Mouse (Mus musculus): ENCODE measurements around the gene Crb3.
"Not testable (repeated sequence)": the region's sequence is repeated elsewhere in the genome, so short reads cannot be mapped to it uniquely, and the experiment has no call there.

The Crb3 gene

GRCm38 (mm10) chr17:57058891-57059485 is at the start of gene Crb3:
Gene Crb3 (plus strand): TSS chr17:57059105.
- DNase-seq (ENCODE audit: low spot score): no peak

DNA sequence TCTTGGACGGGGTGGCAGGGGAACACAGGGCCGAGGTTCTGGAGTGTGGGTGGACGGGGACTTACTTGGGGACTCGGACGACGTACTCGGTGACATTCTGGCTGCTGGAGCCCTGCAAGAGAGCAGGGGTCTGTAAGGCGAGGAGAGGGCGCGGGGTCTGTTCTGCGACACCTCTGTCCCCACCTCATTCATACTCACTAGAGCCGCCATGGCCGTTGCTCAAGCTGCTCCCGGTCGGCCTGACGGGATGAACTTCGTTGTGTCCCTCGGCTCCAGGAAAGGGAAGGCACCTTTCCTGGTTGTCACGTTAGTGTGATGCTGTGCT is 48.0 kb upstream of the Crb3 start:
- no peak for DNase-seq (ENCODE audit: low spot score)

DNA sequence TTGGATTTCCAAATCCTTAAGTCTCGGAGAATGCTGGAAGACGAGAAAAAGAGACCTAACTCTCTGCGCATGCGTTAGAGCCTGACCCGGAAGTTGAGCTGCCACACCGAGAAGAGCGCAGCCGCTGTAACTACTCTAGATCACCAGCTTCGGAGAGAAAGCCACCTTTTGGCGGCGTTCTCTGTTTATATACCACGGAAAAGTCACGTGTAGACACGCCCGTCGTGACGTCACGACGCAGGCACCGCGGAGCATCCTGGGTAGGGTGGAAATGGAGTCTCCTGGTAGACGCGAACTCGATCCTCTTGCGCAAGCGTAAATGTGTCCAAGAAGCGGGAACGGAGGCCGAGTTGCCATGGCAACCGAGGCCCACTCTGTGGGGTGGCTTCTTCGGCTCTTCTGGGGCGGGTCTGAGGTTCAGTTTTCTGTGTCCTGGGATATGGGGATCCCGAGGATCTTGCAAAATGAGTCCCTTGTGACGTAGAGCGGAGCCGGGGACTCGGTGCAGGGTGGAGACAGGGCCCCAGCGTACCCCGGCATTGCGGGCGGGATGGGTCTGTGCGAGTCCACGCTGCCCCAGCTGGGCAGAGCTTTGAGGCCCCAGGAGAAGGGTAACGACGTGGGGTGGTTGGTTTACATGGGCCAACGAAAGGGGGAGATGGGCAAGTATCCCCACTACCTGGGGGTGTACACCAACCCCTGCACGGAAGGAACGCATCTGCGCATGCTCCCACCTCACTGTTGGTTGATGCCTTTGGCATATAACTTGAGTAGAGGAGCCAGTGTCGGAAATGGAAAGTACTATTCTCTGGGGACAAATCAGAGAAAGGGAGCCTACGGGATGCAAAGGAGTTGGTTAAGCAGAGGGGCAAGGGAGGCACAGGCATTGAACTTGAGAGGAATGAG is 47.4 kb upstream of the Crb3 start, which contains the start of the genes Gtf2f1 and Gm17949:
Gene Gtf2f1 (minus strand): TSS at position 53 of the 906 bp plus-strand sequence.
Gene Gm17949 (plus strand): TSS at position 234 of the 906 bp plus-strand sequence.
- DNase-seq (ENCODE audit: low spot score): peak; percentile 100

DNA sequence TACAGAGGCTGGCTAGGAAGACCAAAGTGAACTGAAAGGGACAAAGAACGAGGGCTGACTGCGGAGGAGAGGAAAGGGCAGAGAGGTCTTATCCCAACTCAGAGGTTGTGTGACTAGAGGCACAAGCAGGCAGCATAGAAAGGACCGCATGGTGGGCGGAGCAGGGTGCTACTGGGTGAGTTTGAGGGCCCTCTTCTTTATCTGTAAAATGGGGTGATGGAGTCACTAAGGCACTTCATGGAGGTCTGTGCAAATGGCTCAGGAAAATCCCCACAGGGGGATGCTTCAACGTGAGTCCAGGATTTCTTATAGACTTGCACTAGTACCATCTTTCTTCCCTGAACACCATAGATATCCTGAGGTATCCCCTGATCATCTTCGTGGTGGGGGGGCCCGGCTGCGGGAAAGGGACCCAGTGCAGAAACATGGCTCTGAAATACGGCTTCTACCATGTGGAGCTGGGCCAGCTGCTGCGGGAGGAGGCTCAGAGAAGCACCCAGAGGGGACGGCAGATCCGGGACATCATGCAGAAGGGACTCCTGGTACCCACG is 46.6 kb upstream of the Crb3 start:
- DNase-seq (ENCODE audit: low spot score): no peak

DNA sequence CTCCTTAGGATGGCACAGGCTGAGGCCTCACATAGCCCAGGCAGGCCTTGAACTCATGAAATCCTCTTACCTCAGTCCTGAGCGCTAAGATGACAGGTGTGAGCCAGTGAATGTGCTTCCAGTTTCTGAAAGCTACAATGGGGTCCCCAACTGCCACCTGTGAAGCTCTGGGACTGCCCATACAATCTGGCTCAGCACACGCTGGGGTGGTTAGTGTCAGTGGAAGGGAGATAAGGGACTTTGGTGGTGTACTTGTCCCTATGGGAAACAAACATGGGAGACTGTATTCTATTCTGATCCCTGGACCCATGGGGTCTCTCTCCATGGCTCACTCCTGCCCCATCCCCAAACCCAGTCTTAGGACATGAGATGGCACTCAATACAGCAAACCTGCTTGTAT is 39.2 kb upstream of the Crb3 start:
- no peak for DNase-seq (ENCODE audit: low spot score)

DNA sequence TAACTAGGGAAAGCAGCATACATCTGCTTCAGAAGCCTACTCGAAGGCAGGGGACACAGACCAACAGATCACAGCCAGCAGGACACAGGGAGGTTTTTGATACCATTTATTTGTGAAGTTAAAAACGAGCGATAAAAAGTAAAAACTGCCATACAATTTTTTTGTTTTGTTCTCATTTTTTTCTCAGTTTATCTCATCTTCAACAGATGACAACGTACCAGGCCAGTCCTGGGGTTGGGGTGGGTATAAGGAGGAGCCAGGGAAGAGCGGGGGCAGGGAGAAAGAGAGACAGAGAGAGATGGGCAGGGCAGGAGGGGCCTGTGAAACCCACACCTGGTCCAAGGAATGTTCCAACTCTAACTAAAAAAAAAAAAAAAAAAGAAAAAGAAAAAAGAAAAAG is 37.9 kb upstream of the Crb3 start:
- DNase-seq (ENCODE audit: low spot score): no peak

- DNase-seq (ENCODE audit: low spot score): no peak
These were observed 31.4 kb upstream of the Crb3 start for GRCm38 (mm10) chr17:57027471-57027870.

DNA sequence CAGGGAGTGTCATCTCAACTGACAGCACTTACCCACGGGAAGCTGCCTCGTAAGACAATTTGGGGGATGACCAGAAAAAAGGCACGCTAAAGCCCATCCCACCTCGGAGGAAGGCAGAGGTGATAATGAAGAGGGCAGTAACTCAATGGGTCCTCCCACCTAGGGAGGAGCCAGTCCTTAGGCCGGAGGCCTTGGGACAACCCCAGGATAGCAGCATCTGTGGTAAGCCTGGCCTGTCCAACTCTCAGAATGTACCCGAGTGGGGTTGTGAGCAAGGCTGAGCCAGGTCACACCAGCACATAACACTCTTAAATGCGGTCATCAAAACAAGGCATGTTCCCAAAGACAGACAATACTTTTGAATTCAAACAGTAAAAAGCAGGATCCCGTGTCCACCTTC is 29.2 kb upstream of the Crb3 start:
- DNase-seq (ENCODE audit: low spot score): peak; percentile 20

- DNase-seq (ENCODE audit: low spot score): peak; percentile 58
These were observed 27.8 kb upstream of the Crb3 start, which contains the start of gene Khsrp for GRCm38 (mm10) chr17:57030931-57031660. Gene Khsrp (minus strand): TSS chr17:57031522.

- peak; percentile 100 for DNase-seq (ENCODE audit: low spot score)
These were observed 27.1 kb upstream of the Crb3 start for GRCm38 (mm10) chr17:57031661-57032420.

- DNase-seq (ENCODE audit: low spot score): no peak
These were observed 26.1 kb upstream of the Crb3 start for GRCm38 (mm10) chr17:57032854-57033253.

- no peak for DNase-seq (ENCODE audit: low spot score)
These were observed 19.9 kb upstream of the Crb3 start for GRCm38 (mm10) chr17:57038978-57039377.

DNA sequence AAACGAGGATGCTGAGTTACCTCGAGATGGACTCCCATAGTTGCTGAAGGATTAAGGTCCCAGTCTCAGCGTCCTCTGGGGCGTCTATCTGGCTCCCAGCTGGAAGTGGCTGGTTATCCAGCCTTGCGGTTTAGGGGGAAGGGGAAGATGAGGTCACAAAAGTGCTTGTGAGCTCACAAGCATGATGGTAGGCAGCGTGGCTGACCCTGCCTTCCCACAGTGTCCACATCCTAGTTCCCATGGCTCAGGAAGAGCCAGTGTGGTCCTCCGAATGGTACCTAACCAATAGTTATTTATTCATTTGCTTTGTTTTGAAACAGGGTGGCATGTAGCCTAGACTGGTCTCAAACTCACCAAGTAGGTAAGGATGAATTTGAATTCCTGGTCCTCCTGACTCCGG is 17.4 kb upstream of the Crb3 start, which contains the start of gene Slc25a41:
Gene Slc25a41 (minus strand): TSS at position 101 of the 400 bp plus-strand sequence.
- no peak for DNase-seq (ENCODE audit: low spot score)

DNA sequence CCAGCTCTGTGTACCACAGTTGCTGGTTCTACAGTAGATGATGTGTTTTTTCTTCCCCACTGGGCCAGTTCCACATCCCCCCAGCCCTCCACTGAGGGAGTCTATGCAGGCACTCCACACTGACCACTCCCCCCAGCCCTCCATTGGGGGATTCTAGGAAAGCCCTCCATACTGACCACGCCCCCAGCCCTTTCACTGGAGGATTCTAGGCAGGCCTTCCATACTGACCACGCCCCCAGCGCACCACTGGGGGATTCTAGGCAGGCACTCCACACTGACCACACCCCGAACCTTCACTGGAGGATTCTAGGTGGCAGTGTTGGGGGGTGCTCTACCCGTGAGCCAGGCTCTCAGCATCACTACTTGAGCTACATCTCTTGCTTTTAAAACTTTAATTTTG is 11.5 kb upstream of the Crb3 start:
- peak; percentile 29 for DNase-seq (ENCODE audit: low spot score)

DNA sequence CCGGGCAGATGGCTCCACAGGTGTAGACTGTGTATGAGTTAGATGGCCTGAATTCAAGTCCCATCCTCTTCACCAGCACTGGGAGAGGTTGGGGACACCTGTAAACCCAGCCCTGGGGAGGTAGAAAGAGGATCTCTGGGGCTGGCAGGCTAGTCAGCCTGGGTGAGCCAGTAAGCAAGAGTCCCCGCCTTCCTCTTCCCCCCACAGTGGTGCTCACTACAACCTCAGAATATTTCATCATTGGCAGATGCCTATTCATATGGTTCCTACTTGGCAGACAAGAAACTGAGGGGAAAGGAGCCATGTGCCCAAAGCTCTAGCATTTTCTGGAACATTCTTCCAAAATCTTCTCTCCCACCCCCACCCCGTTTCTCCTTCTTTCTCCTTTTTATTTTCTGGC is 10.1 kb upstream of the Crb3 start:
- no peak for DNase-seq (ENCODE audit: low spot score)

DNA sequence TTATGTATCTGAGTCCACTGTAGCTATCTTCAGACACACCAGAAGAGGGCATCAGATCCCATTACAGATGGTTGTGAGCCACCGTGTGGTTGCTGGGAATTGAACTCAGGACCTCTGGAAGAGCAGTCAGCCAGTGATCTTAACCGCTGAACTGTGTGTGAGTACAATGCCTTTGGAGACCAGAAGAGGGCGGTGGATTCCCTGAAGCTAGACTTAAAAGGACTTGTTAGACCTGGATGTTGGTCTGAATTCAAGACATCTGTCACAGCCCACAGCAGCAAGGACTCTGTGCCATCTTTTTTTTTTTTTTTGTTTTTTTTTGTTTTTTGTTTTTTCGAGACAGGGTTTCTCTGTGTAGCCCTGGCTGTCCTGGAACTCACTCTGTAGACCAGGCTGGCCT is 7.2 kb upstream of the Crb3 start:
- DNase-seq (ENCODE audit: low spot score): not testable (repeated sequence)

DNA sequence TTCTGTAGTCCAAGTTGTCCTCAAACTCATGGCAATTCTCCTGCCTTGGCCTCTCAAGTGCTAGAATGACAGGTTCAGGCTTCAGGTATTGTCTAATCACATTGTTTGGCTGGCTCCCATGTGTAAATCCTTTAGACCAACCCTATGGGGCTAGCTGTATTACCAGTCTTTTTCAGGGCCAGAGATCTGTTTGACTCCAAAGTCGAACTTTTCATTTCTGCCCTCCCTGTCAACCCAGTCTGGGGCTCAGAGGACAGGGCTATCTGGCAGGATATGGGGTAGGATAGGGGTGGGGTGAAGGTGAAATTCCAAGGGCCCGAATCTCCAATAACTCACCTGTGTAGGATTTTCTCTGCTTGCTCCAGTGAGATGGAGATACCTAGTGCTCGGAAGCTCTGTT is 2.7 kb upstream of the Crb3 start:
- DNase-seq (ENCODE audit: low spot score): no peak

- DNase-seq (ENCODE audit: low spot score): peak; percentile 88
These were observed 627 bp downstream of the Crb3 start, which contains the start of gene Slc25a23 for GRCm38 (mm10) chr17:57059486-57059977. Gene Slc25a23 (minus strand): TSS chr17:57059863.

DNA sequence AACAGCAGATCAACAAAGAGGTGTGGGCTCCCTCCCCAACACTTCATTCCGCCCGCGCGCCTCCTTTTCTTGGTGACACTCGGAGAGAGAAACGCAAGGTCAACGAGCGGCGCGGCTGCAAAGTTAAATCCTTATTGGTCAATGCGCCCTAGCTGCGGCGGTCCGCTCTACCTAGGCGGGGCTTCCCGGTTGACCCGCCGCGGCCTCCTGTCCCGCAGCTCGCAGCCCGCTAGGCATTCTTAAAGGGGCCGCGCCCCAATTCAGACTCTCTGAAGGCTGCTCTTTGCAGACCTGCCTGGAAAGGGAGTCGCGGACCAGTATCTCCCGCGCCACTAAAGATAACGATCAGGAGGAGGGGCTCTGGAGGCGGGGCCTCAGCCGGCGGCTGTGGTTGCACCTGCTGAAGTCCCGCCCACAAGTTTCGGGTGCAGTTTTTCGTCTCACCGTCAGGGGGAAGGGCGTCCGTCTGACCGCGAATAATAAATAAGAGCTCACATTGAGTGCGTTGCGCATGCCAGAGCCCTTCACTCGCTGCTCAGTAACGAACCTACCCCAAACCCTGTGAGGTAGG is 1.4 kb downstream of the Crb3 start:
- peak; percentile 96 for DNase-seq (ENCODE audit: low spot score)

DNA sequence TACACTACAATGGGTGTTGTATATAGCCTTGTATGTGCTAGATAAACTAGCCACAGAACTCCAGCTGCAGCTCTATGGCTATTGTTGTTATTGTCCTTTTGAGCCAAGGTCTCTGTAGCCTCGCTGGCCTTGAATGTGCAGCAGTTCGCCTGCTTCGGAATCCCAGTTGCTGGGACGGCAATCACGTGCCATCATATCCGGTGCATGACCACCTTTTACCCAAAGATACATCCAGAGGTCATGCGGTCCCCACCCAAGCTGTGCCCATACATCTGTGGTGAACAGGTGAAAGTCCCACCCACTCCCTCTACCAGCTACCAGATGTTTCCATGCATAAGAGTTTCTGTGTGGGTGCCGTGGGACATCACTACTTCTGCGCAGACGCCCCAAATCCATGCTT is 2.2 kb downstream of the Crb3 start:
- DNase-seq (ENCODE audit: low spot score): no peak

GRCm38 (mm10) chr17:57062011-57062521 is 3.2 kb downstream of the Crb3 start:
- DNase-seq (ENCODE audit: low spot score): peak; percentile 27

Measured in embryo, embryonic 10 days (tissue).